Mouse (Mus musculus) G1E-ER4 (cell line): ENCODE results near the gene Lgr4. TPM values are rescaled to one million over a fixed set of nuclear protein-coding genes. Genes with fewer than 3 reads are reported as not detected.

Experiments
- GATA1 ChIP-seq: IDR thresholded peaks from one replicate; pipeline ENCODE4 v1.8.0; 2012; ENCODE audit warnings: low read length, inconsistent platforms
- polyA plus RNA-seq: library from polyadenylated mRNA; stranded (reverse); fragments of >175 nt; gene quantifications from 2 replicates; pipeline ENCODE4 v1.2.3, GENCODE M21; 2012

Gene Lgr4
- polyA plus RNA-seq, 1 experiment = 1.7 TPM

- no peak for TF ChIP-seq GATA1
These were observed 38.5 kb downstream of the Lgr4 start for GRCm38 (mm10) chr2:109955910-109956309.

GRCm38 (mm10) chr2:109956785-109957184 lies 39.3 kb downstream of the Lgr4 start:
- no peak for TF ChIP-seq GATA1

- TF ChIP-seq GATA1 = no peak
These were observed 41.4 kb downstream of the Lgr4 start for GRCm38 (mm10) chr2:109958692-109959406.

GRCm38 (mm10) chr2:109959407-109960075 lies 42.1 kb downstream of the Lgr4 start:
- no peak for TF ChIP-seq GATA1

- TF ChIP-seq GATA1 = no peak
These were observed 42.8 kb downstream of the Lgr4 start for GRCm38 (mm10) chr2:109960246-109960645.

GRCm38 (mm10) chr2:109961174-109961573 lies 43.7 kb downstream of the Lgr4 start:
- no peak for TF ChIP-seq GATA1

GRCm38 (mm10) chr2:109963591-109964258 lies 46.3 kb downstream of the Lgr4 start:
- TF ChIP-seq GATA1 = no peak

- TF ChIP-seq GATA1 = no peak
These were observed 48.4 kb downstream of the Lgr4 start for GRCm38 (mm10) chr2:109965753-109966420.

GRCm38 (mm10) chr2:109966863-109967262 lies 49.4 kb downstream of the Lgr4 start:
- TF ChIP-seq GATA1 = no peak

GRCm38 (mm10) chr2:109969381-109969780 lies 51.9 kb downstream of the Lgr4 start:
- TF ChIP-seq GATA1 = no peak

GRCm38 (mm10) chr2:109969926-109970532 lies 52.6 kb downstream of the Lgr4 start:
- TF ChIP-seq GATA1 = no peak

- TF ChIP-seq GATA1 = no peak
These were observed 53.4 kb downstream of the Lgr4 start for GRCm38 (mm10) chr2:109970744-109971410.

- no peak for TF ChIP-seq GATA1
These were observed 54.9 kb downstream of the Lgr4 start for GRCm38 (mm10) chr2:109972310-109972709.

- no peak for TF ChIP-seq GATA1
These were observed 55.5 kb downstream of the Lgr4 start for GRCm38 (mm10) chr2:109972922-109973321.

- TF ChIP-seq GATA1 = no peak
These were observed 57.4 kb downstream of the Lgr4 start for GRCm38 (mm10) chr2:109974807-109975206.
